Mouse (Mus musculus) CH12.LX (cell line): ENCODE data around the gene Tex29. TPM values are rescaled to one million over a fixed set of nuclear protein-coding genes. Genes with fewer than 3 reads are reported as not detected.

Experiments used
- DNase-seq: peaks from one replicate; pipeline ENCODE4 v3.0.0-alpha.2; 2013; ENCODE audit errors: extremely low read depth
- H3K27ac ChIP-seq: 2 replicates; pipeline ENCODE4 v1.5.1; 2012; ENCODE audit warnings: low read depth, mild to moderate bottlenecking, control low read depth, moderate library complexity; ENCODE audit not compliant: insufficient read depth
- H3K27me3 ChIP-seq: replicated peaks from 2 replicates; pipeline ENCODE3; 2012; ENCODE audit warnings: inconsistent platforms
- H3K36me3 ChIP-seq, 2 experiments: replicated peaks in 1 of 2; 2 replicates each; pipeline versions ENCODE3 to v1.6.1; 2012; ENCODE audit warnings: inconsistent platforms in 1 of 2, low read length in 1 of 2, mild to moderate bottlenecking in 1 of 2, mixed read lengths in 1 of 2, moderate library complexity in 1 of 2; ENCODE audit not compliant: control insufficient read depth in 1 of 2, insufficient read depth in 1 of 2
- H3K4me1 ChIP-seq, 2 experiments: 2 replicates each; pipeline ENCODE4 v1.6.1; 2012; ENCODE audit warnings: inconsistent platforms in 1 of 2, moderate library complexity in 1 of 2; ENCODE audit not compliant: insufficient read depth in 2 of 2, control insufficient read depth in 1 of 2
- H3K4me2 ChIP-seq: 2 replicates; pipeline ENCODE4 v1.6.1; 2012; ENCODE audit warnings: low read depth, mild to moderate bottlenecking, control low read depth; ENCODE audit not compliant: poor library complexity, insufficient read depth, severe bottlenecking
- H3K4me3 ChIP-seq, 3 experiments: fragments of 150-350 bp in 1 of 3; sonication (generic) in 1 of 3; replicated peaks in 1 of 3; 2 replicates each; pipeline versions ENCODE3 to v1.5.1; 2011 to 2012; ENCODE audit warnings: low read depth in 2 of 3, low read length in 2 of 3, mild to moderate bottlenecking in 2 of 3, moderate library complexity in 2 of 3, control low read depth in 1 of 3, improper control_type of control experiment in 1 of 3, inconsistent platforms in 1 of 3, mixed read lengths in 1 of 3; ENCODE audit not compliant: poor library complexity in 1 of 3
- H3K79me2 ChIP-seq: replicated peaks from 2 replicates; pipeline ENCODE4 v1.6.1; 2012; ENCODE audit warnings: mild to moderate bottlenecking, moderate library complexity; ENCODE audit not compliant: control insufficient read depth, poor library complexity, insufficient read depth, severe bottlenecking; ENCODE audit errors: extremely low read depth
- H3K9ac ChIP-seq: 2 replicates; pipeline ENCODE4 v1.6.1; 2012; ENCODE audit warnings: low read depth, mild to moderate bottlenecking, control low read depth, moderate library complexity; ENCODE audit not compliant: insufficient read depth
- H3K9me3 ChIP-seq: replicated peaks from 2 replicates; pipeline ENCODE3; 2012; ENCODE audit warnings: low read length, inconsistent platforms, mixed read lengths
- CHD1 ChIP-seq: IDR thresholded peaks from 2 replicates; pipeline ENCODE4 v1.6.1; 2012; ENCODE audit warnings: low read depth, low read length, improper control_type of control experiment, inconsistent platforms
- CHD2 ChIP-seq: IDR thresholded peaks from 2 replicates; pipeline ENCODE4 v1.6.1; 2011; ENCODE audit warnings: low read length, improper control_type of control experiment
- CTCF ChIP-seq, 2 experiments: IDR thresholded peaks in 1 of 2; conservative IDR thresholded peaks in 1 of 2; 2 replicates each; pipeline ENCODE4 v1.5.1; 2011 to 2012; ENCODE audit warnings: low read depth in 2 of 2, low read length in 2 of 2, improper control_type of control experiment in 1 of 2, inconsistent platforms in 1 of 2, mild to moderate bottlenecking in 1 of 2, moderate library complexity in 1 of 2
- EP300 ChIP-seq: IDR thresholded peaks from 2 replicates; pipeline ENCODE4 v1.6.1; 2011; ENCODE audit warnings: low read length, improper control_type of control experiment
- ETS1 ChIP-seq: conservative IDR thresholded peaks from 2 replicates; pipeline ENCODE4 v1.6.1; 2012; ENCODE audit warnings: low read depth, mild to moderate bottlenecking, inconsistent platforms, low read length, improper control_type of control experiment, moderate library complexity
- GABPA ChIP-seq: IDR thresholded peaks from 2 replicates; pipeline ENCODE4 v1.6.1; 2012; ENCODE audit warnings: low read depth, low read length, improper control_type of control experiment, inconsistent platforms; ENCODE audit not compliant: insufficient replicate concordance
- IRF4 ChIP-seq: IDR thresholded peaks from 2 replicates; pipeline ENCODE4 v1.6.1; 2014; ENCODE audit warnings: low read depth, mild to moderate bottlenecking, inconsistent platforms, low read length, improper control_type of control experiment
- JUN ChIP-seq: IDR thresholded peaks from 2 replicates; pipeline ENCODE4 v1.6.1; 2011; ENCODE audit warnings: low read depth, mild to moderate bottlenecking, low read length, improper control_type of control experiment, moderate library complexity; ENCODE audit not compliant: insufficient read depth
- JUND ChIP-seq: conservative IDR thresholded peaks from 2 replicates; pipeline ENCODE4 v1.6.1; 2011; ENCODE audit warnings: low read depth, low read length, improper control_type of control experiment
- KAT2A ChIP-seq: IDR thresholded peaks from 2 replicates; pipeline ENCODE4 v1.6.1; 2012; ENCODE audit warnings: low read length, improper control_type of control experiment, inconsistent platforms; ENCODE audit not compliant: insufficient replicate concordance
- MAX ChIP-seq: IDR thresholded peaks from 2 replicates; pipeline ENCODE4 v1.6.1; 2011; ENCODE audit warnings: low read length, improper control_type of control experiment
- MAZ ChIP-seq: IDR thresholded peaks from 2 replicates; pipeline ENCODE4 v1.6.1; 2012; ENCODE audit warnings: low read depth, mild to moderate bottlenecking, inconsistent platforms, low read length, improper control_type of control experiment, moderate library complexity
- MEF2A ChIP-seq: IDR thresholded peaks from 2 replicates; pipeline ENCODE4 v1.6.1; 2014; ENCODE audit warnings: low read depth, mild to moderate bottlenecking, inconsistent platforms, low read length, improper control_type of control experiment, borderline replicate concordance
- MYC ChIP-seq: IDR thresholded peaks from 2 replicates; pipeline ENCODE4 v1.6.1; 2011; ENCODE audit warnings: low read depth, mild to moderate bottlenecking, improper control_type of control experiment, low read length
- NELFE ChIP-seq: IDR thresholded peaks from 2 replicates; pipeline ENCODE4 v1.6.1; 2011; ENCODE audit warnings: low read depth, low read length, improper control_type of control experiment
- POLR2AphosphoS2 ChIP-seq: IDR thresholded peaks from 2 replicates; pipeline ENCODE4 v1.6.1; 2011; ENCODE audit warnings: low read depth, low read length, improper control_type of control experiment
- RAD21 ChIP-seq: IDR thresholded peaks from 2 replicates; pipeline ENCODE4 v1.6.1; 2011; ENCODE audit warnings: low read depth, mild to moderate bottlenecking, low read length, improper control_type of control experiment, moderate library complexity
- RCOR1 ChIP-seq: conservative IDR thresholded peaks from 2 replicates; pipeline ENCODE4 v1.6.1; 2012; ENCODE audit warnings: low read depth, mild to moderate bottlenecking, inconsistent platforms, low read length, improper control_type of control experiment
- SIN3A ChIP-seq: IDR thresholded peaks from 2 replicates; pipeline ENCODE4 v1.6.1; 2012; ENCODE audit warnings: low read length, improper control_type of control experiment, inconsistent platforms
- SMC3 ChIP-seq: IDR thresholded peaks from 2 replicates; pipeline ENCODE4 v1.6.1; 2011; ENCODE audit warnings: low read depth, low read length, improper control_type of control experiment
- UBTF ChIP-seq: IDR thresholded peaks from 2 replicates; pipeline ENCODE4 v1.6.1; 2012; ENCODE audit warnings: low read depth, mild to moderate bottlenecking, inconsistent platforms, low read length, improper control_type of control experiment, moderate library complexity
- USF1 ChIP-seq: IDR thresholded peaks from 2 replicates; pipeline ENCODE4 v1.6.1; 2014; ENCODE audit warnings: low read depth, mild to moderate bottlenecking, inconsistent platforms, low read length, improper control_type of control experiment
- USF2 ChIP-seq: conservative IDR thresholded peaks from 2 replicates; pipeline ENCODE4 v1.6.1; 2011; ENCODE audit warnings: low read depth, low read length, improper control_type of control experiment
- ZKSCAN1 ChIP-seq: IDR thresholded peaks from 2 replicates; pipeline ENCODE4 v1.6.1; 2012; ENCODE audit warnings: low read depth, inconsistent platforms, low read length, improper control_type of control experiment, borderline replicate concordance
- ZMIZ1 ChIP-seq: IDR thresholded peaks from 2 replicates; pipeline ENCODE4 v1.6.1; 2012; ENCODE audit warnings: low read depth, mild to moderate bottlenecking, inconsistent platforms, low read length, improper control_type of control experiment
- ZNF384 ChIP-seq: IDR thresholded peaks from 2 replicates; pipeline ENCODE4 v1.6.1; 2012; ENCODE audit warnings: low read depth, low read length, improper control_type of control experiment, inconsistent platforms
- dilution Hi-C: fragments of 300-500 bp; cut with MboI; formaldehyde crosslinking; loops from 2 replicates; pipeline ENCODE4 v1.14.3; 2020; ENCODE audit warnings: low sequenced_read_pairs; ENCODE audit not compliant: extremely low pct_unique_long_range_greater_than_20kb, extremely low pct_ligation_motif_present
- in situ Hi-C: fragments of 300-500 bp; cut with MboI; formaldehyde crosslinking; loops from 3 replicates; pipeline ENCODE4 v1.14.3; 2019; ENCODE audit warnings: low sequenced_read_pairs, low pct_ligation_motif_present, low pct_unique_long_range_greater_than_20kb, mixed read lengths
- polyA plus RNA-seq: library from polyadenylated mRNA; unstranded; fragments of >175 nt; gene quantifications from 2 replicates; pipeline ENCODE4 v1.2.1, GENCODE M21; 2012; ENCODE audit warnings: low read depth; ENCODE audit not compliant: insufficient read length
- total RNA-seq, 2 experiments: library from RNA; depleted of rRNA; stranded (reverse); fragments of 300-350 nt in 1 of 2; fragments of >200 nt in 1 of 2; gene quantifications; 2 replicates each; pipeline ENCODE4 v1.2.3; 2012 to 2014

Tex29 gene
- total and polyA plus RNA-seq, 3 experiments, result not detected

GRCm38 (mm10) chr8:11800481-11800880 is 39.8 kb upstream of the Tex29 start:
- Histone ChIP-seq H3K27me3 (no peaks in the 10 kb centered on the region), H3K27ac (no peak overlapping the region), H3K4me2 (no peak overlapping the region), H3K36me3 (peaks cover 25 to 84% of the 10 kb centered on the region in 2 experiments), H3K9ac (no peak overlapping the region), H3K4me1 (peaks cover 7 to 24% of the 10 kb centered on the region in 2 experiments), H3K9me3 (no peaks in the 10 kb centered on the region), H3K4me3 (no peak overlapping the region), H3K79me2 (no peaks in the 10 kb centered on the region; the same call in 1 of the 2 replicates)
- DNase-seq, result no peak
- no peak for TF ChIP-seq ZNF384
- no peak for TF ChIP-seq MAX
- TF ChIP-seq JUND, result no peak
- no peak for TF ChIP-seq ZMIZ1
- TF ChIP-seq IRF4, result no peak
- no peak for TF ChIP-seq USF1
- no peak for TF ChIP-seq POLR2AphosphoS2
- TF ChIP-seq NELFE, result no peak
- TF ChIP-seq USF2, result no peak
- TF ChIP-seq KAT2A, result no peak
- TF ChIP-seq RCOR1, result no peak
- no peak for TF ChIP-seq MAZ
- TF ChIP-seq CHD1, result no peak
- TF ChIP-seq SIN3A, result no peak
- TF ChIP-seq ETS1, result no peak
- no peak for TF ChIP-seq ZKSCAN1
- TF ChIP-seq MYC, result no peak
- no peak for TF ChIP-seq SMC3
- TF ChIP-seq JUN, result no peak
- TF ChIP-seq RAD21, result no peak
- dilution Hi-C loops, result no loop called here
- in situ Hi-C loops, result no loop called here

DNA sequence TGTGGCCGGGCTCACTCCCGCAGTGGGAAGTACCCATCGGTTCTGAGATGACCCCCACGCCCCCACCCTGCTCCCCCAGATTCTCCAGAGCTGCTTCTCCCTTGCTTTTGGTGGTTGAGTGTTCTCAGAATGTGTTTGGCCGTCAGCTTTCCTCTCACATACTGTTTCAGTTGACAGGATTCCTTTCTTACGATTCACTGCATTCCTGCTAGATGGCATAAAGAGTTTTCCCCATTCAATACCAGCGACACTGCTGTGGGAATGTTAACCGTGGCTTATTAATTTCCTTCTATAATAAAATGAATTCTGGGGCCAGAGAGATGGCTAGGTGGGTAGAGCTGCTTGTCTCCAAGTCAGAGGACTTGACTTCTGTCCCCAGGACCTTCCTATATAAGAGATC is 38.7 kb upstream of the Tex29 start:
- no peak for TF ChIP-seq EP300
- TF ChIP-seq NELFE, result no peak
- TF ChIP-seq CTCF (conservative IDR thresholded peaks at IDR 0.05 in 1 of 2, IDR thresholded peaks at IDR 0.05 in 1 of 2; ENCODE audit: low read depth in 2 of 2, low read length in 2 of 2), result no peak
- TF ChIP-seq CHD2, result no peak
- TF ChIP-seq RCOR1, result no peak
- TF ChIP-seq SIN3A, result no peak
- TF ChIP-seq UBTF, result no peak
- TF ChIP-seq MEF2A, result no peak
- TF ChIP-seq USF1, result no peak
- TF ChIP-seq GABPA, result no peak
- H3K9ac ChIP-seq, result no peak overlapping the region
- in situ Hi-C loops (no loop called here), dilution Hi-C loops (no loop called here)
- peaks cover 4 to 13% of the 10 kb centered on the region in 2 experiments; a peak in 3 of 4 replicates for H3K4me1 ChIP-seq
- no peak overlapping the region for H3K4me3 ChIP-seq
- no peak overlapping the region for H3K27ac ChIP-seq
- H3K4me2 ChIP-seq, result no peak overlapping the region
- H3K36me3 ChIP-seq, result peaks cover 34 to 89% of the 10 kb centered on the region in 2 experiments
- no peaks in the 10 kb centered on the region; the same call in 1 of the 2 replicates for H3K79me2 ChIP-seq
- no peaks in the 10 kb centered on the region for H3K9me3 ChIP-seq
- DNase-seq, result no peak
- H3K27me3 ChIP-seq, result no peaks in the 10 kb centered on the region
